Mouse (Mus musculus) kidney, adult 2 months (tissue): Measurements from ENCODE around the gene Mcur1. TPM values are rescaled to one million over a fixed set of nuclear protein-coding genes. Genes with fewer than 3 reads are reported as not detected.

ENCODE experiments used
- DNase-seq: peaks from one replicate; pipeline ENCODE4 v3.0.0; 2021
- H3K27ac ChIP-seq: fragments of 200-500 bp; 2 replicates; pipeline ENCODE4 v1.5.1; 2012; ENCODE audit warnings: low read depth, low read length, control low read depth, inconsistent platforms; ENCODE audit not compliant: insufficient read depth
- H3K27me3 ChIP-seq: fragments of 200-500 bp; replicated peaks from 2 replicates; pipeline ENCODE4 v1.6.1; 2012; ENCODE audit warnings: mild to moderate bottlenecking, moderate library complexity, low read length, inconsistent platforms; ENCODE audit not compliant: control insufficient read depth, insufficient read depth
- H3K36me3 ChIP-seq: fragments of 200-500 bp; 2 replicates; pipeline ENCODE4 v1.6.1; 2012; ENCODE audit warnings: mild to moderate bottlenecking, moderate library complexity, low read length, inconsistent platforms; ENCODE audit not compliant: control insufficient read depth, insufficient read depth
- H3K4me1 ChIP-seq: fragments of 200-500 bp; 2 replicates; pipeline ENCODE4 v1.6.1; 2011; ENCODE audit warnings: low read length; ENCODE audit not compliant: control insufficient read depth, insufficient read depth
- H3K4me3 ChIP-seq: fragments of 200-500 bp; 2 replicates; pipeline ENCODE4 v1.5.1; 2011; ENCODE audit warnings: mild to moderate bottlenecking, low read depth, low read length, control low read depth; ENCODE audit not compliant: insufficient read depth
- CTCF ChIP-seq: fragments of 200-500 bp; conservative IDR thresholded peaks from 2 replicates; pipeline ENCODE4 v1.5.1; 2011; ENCODE audit warnings: low read depth, mild to moderate bottlenecking, control low read depth, low read length, moderate library complexity, mixed read lengths; ENCODE audit not compliant: insufficient read depth, insufficient read length
- POLR2A ChIP-seq: fragments of 200-500 bp; IDR thresholded peaks from one replicate; pipeline ENCODE4 v1.6.1; 2011; ENCODE audit warnings: low read depth, low read length, control low read depth
- WGBS: fragments of 180-500 bp; shearing (Covaris S2); methylation state at CpG from one replicate; pipeline ENCODE4 v1.1.7; 2018; 5-methylcytosine and 5-hydroxymethylcytosine counted together
- polyA plus RNA-seq: library from polyadenylated mRNA; depleted of rRNA; stranded (reverse); fragments of >200 nt; gene quantifications from 2 replicates; pipeline ENCODE4 v1.2.3, GENCODE M21; 2012

The Mcur1 gene
- polyA plus RNA-seq, 1 experiment = 87.2 TPM

- DNase-seq = peak; percentile 77
- no peak for TF ChIP-seq POLR2A
- TF ChIP-seq CTCF = peak; percentile 81
- H3K36me3 ChIP-seq = no peaks in the 10 kb centered on the region
- WGBS = 11% methylated on average over 9 of the region's 9 CpGs
- peaks cover 4% of the 10 kb centered on the region; the same call in 1 of the 2 replicates for H3K4me1 ChIP-seq
- no peak overlapping the region for H3K27ac ChIP-seq
- H3K4me3 ChIP-seq = no peak overlapping the region
- H3K27me3 ChIP-seq = no peaks in the 10 kb centered on the region
Observed at GRCm38 (mm10) chr13:43565346-43565745, 5.4 kb upstream of the Mcur1 start.

GRCm38 (mm10) chr13:43564733-43565132 lies 4.7 kb upstream of the Mcur1 start:
- H3K27ac ChIP-seq = no peak overlapping the region
- H3K36me3 ChIP-seq = no peaks in the 10 kb centered on the region
- TF ChIP-seq CTCF = no peak
- TF ChIP-seq POLR2A = no peak
- H3K27me3 ChIP-seq = no peaks in the 10 kb centered on the region
- no peak overlapping the region for H3K4me3 ChIP-seq
- peaks cover 4% of the 10 kb centered on the region; the same call in 1 of the 2 replicates for H3K4me1 ChIP-seq
- DNase-seq = no peak
- WGBS = 86% methylated on average over 5 of the region's 5 CpGs

GRCm38 (mm10) chr13:43562726-43563125 lies 2.7 kb upstream of the Mcur1 start:
- H3K36me3 ChIP-seq = no peaks in the 10 kb centered on the region
- 80% methylated on average over 5 of the region's 5 CpGs for WGBS
- H3K27ac ChIP-seq = no peak overlapping the region
- H3K4me1 ChIP-seq = peaks cover 13% of the 10 kb centered on the region
- no peaks in the 10 kb centered on the region for H3K27me3 ChIP-seq
- TF ChIP-seq POLR2A (no peak), CTCF (no peak)
- H3K4me3 ChIP-seq = no peak overlapping the region
- DNase-seq = no peak

GRCm38 (mm10) chr13:43560458-43561411 lies 744 bp upstream of the Mcur1 start:
- Histone ChIP-seq H3K36me3 (no peaks in the 10 kb centered on the region), H3K27ac (peak overlapping the region; percentile 95), H3K27me3 (no peaks in the 10 kb centered on the region), H3K4me1 (peaks cover 22% of the 10 kb centered on the region), H3K4me3 (peak overlapping the region; percentile 41)
- TF ChIP-seq CTCF = 0 out of 2 replicates have a peak, but pooled peaks have one; percentile 3
- no peak for TF ChIP-seq POLR2A
- peak; percentile 90 for DNase-seq
- WGBS = 2% methylated on average over 18 of the region's 18 CpGs

GRCm38 (mm10) chr13:43558959-43559358 lies 1.0 kb downstream of the Mcur1 start:
- WGBS = 16% methylated on average over 6 of the region's 6 CpGs
- no peak for TF ChIP-seq CTCF
- DNase-seq = no peak
- Histone ChIP-seq H3K27ac (peak overlapping the region; percentile 89; the same call in 1 of the 2 replicates), H3K36me3 (peaks cover 2% of the 10 kb centered on the region; the same call in 1 of the 2 replicates), H3K27me3 (no peaks in the 10 kb centered on the region), H3K4me3 (peak overlapping the region; percentile 82), H3K4me1 (peaks cover 24% of the 10 kb centered on the region)

DNA sequence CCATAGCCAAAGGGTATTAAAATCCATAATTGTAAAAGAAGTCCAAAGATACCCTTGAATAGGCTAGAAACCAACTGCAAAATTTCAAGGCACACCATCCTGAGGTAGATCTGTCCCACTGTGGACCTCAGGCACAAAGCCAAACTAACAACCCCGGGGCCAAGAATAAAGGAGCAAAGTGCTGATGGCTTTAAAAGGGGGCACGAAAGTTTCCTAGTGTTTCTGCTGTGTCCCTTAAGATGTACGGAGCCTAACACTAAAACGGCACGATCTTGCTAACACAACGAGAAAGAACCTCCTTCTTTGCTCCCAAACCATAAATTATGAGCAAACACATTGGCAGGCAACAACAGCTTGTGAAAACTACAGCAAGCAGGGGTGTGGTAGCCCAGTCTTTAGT lies 1.6 kb downstream of the Mcur1 start:
- Histone ChIP-seq H3K4me3 (peak overlapping the region; percentile 82), H3K27ac (peak overlapping the region; percentile 44), H3K36me3 (peaks cover 2% of the 10 kb centered on the region; the same call in 1 of the 2 replicates), H3K4me1 (peaks cover 24% of the 10 kb centered on the region), H3K27me3 (no peaks in the 10 kb centered on the region)
- WGBS = 20% methylated on average over 6 of the region's 6 CpGs
- TF ChIP-seq CTCF = no peak
- no peak for TF ChIP-seq POLR2A
- DNase-seq = peak; percentile 56

DNA sequence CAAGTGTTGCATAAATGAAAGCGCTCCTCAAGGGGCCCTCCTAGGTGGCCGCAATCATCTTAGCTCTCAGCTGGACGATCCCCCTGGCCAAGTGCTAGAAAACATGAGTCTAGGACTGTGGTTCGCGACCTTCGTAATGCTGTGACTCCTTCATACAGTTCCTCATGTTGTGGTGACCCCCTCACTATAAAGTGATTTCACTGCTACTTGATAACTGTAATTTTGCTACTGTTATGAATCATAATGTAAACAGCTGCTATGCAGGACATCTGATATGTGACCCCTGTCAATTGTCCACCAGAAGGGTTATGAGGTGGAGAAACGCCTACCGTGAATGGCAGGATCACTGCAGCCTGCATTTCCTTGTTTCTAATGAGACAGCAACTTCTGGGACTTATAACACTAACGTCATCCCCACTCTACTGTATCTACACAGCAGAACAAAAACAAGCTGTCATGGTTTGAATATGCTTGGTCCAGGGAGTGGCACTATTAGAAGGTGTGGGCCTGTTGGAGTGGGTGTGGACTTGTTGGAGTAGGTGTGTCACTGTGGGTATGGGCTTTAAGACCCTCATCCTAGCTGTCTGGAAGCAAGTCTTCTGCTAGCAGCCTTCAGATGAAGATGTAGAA lies 3.0 kb downstream of the Mcur1 start:
- TF ChIP-seq CTCF (no peak), POLR2A (no peak)
- Histone ChIP-seq H3K4me1 (peaks cover 24% of the 10 kb centered on the region), H3K4me3 (no peak overlapping the region), H3K27me3 (no peaks in the 10 kb centered on the region), H3K36me3 (peaks cover 2% of the 10 kb centered on the region; the same call in 1 of the 2 replicates), H3K27ac (no peak overlapping the region)
- WGBS = 75% methylated on average over 9 of the region's 9 CpGs
- DNase-seq = no peak
